Mouse (Mus musculus) cerebellum, postnatal 25 days (tissue): ENCODE measurements around the gene Olfr1228.

Experiments used
- DNase-seq, 2 experiments: peaks; one replicate each; pipeline ENCODE4 v3.0.0; 2021; ENCODE audit warnings: mixed read lengths in 2 of 2

Gene Olfr1228

GRCm38 (mm10) chr2:89253962-89254361 is at the start of gene Olfr1228:
Olfr1228 (minus strand) TSS chr2:89254062.
- no peak for DNase-seq

GRCm38 (mm10) chr2:89297168-89297567 is 43.3 kb upstream of the Olfr1228 start, which contains the start of gene Olfr1230:
Olfr1230 (minus strand) TSS chr2:89297268.
- DNase-seq, result no peak

- no peak for DNase-seq
Observed at GRCm38 (mm10) chr2:89287914-89288313, 34.1 kb upstream of the Olfr1228 start, which contains the start of gene Olfr1229. Olfr1229 (minus strand) TSS chr2:89288014.

GRCm38 (mm10) chr2:89199948-89200347 is 53.9 kb downstream of the Olfr1228 start, which contains the start of gene Olfr1226:
Olfr1226 (minus strand) TSS chr2:89200048.
- DNase-seq, result no peak
